Mouse (Mus musculus) lung, postnatal 25 days (tissue): ENCODE results near the gene Rab15.
"Not testable (repeated sequence)": the region's sequence is repeated elsewhere in the genome, so short reads cannot be mapped to it uniquely, and the experiment has no call there.

Experiments used
- DNase-seq: peaks from one replicate; pipeline ENCODE4 v3.0.0; 2022; ENCODE audit warnings: low spot score

Gene Rab15

GRCm38 (mm10) chr12:76818908-76819307 is 3.8 kb downstream of the Rab15 start:
- no peak for DNase-seq

- peak; percentile 83 for DNase-seq
Observed at GRCm38 (mm10) chr12:76818120-76818519, 4.6 kb downstream of the Rab15 start.

GRCm38 (mm10) chr12:76817176-76817575 is 5.5 kb downstream of the Rab15 start:
- no peak for DNase-seq

GRCm38 (mm10) chr12:76816720-76817119 is 6.0 kb downstream of the Rab15 start:
- DNase-seq: no peak

- no peak for DNase-seq
Observed at GRCm38 (mm10) chr12:76814120-76814519, 8.6 kb downstream of the Rab15 start.

GRCm38 (mm10) chr12:76813543-76813942 is 9.2 kb downstream of the Rab15 start:
- no peak for DNase-seq

GRCm38 (mm10) chr12:76811006-76811405 is 11.7 kb downstream of the Rab15 start:
- no peak for DNase-seq

- DNase-seq: no peak
Observed at GRCm38 (mm10) chr12:76810491-76810890, 12.2 kb downstream of the Rab15 start.

GRCm38 (mm10) chr12:76807796-76808195 is 14.9 kb downstream of the Rab15 start:
- no peak for DNase-seq

GRCm38 (mm10) chr12:76805056-76805811 is 17.5 kb downstream of the Rab15 start:
- no peak for DNase-seq

- DNase-seq: peak; percentile 69
Observed at GRCm38 (mm10) chr12:76803700-76804252, 18.9 kb downstream of the Rab15 start.

- no peak for DNase-seq
Observed at GRCm38 (mm10) chr12:76803028-76803427, 19.7 kb downstream of the Rab15 start.

- no peak for DNase-seq
Observed at GRCm38 (mm10) chr12:76798008-76798720, 24.5 kb downstream of the Rab15 start.

GRCm38 (mm10) chr12:76796938-76797539 is 25.7 kb downstream of the Rab15 start:
- no peak for DNase-seq

- DNase-seq: peak; percentile 55
Observed at GRCm38 (mm10) chr12:76795350-76795749, 27.4 kb downstream of the Rab15 start, which contains the start of gene Gpx2. TSS of gene Gpx2 (minus strand) at chr12:76795554.

GRCm38 (mm10) chr12:76792540-76792939 is 30.2 kb downstream of the Rab15 start:
- not testable (repeated sequence) for DNase-seq

- no peak for DNase-seq
Observed at GRCm38 (mm10) chr12:76790446-76791084, 32.1 kb downstream of the Rab15 start.

GRCm38 (mm10) chr12:76784056-76784619 is 38.6 kb downstream of the Rab15 start:
- no peak for DNase-seq

GRCm38 (mm10) chr12:76780639-76781468 is 41.9 kb downstream of the Rab15 start:
- DNase-seq: no peak

GRCm38 (mm10) chr12:76779951-76780350 is 42.8 kb downstream of the Rab15 start:
- DNase-seq: no peak
